Mouse (Mus musculus): Measurements from ENCODE around the gene Vcp. TPM values are rescaled to one million over a fixed set of nuclear protein-coding genes. Genes with fewer than 3 reads are reported as not detected.
A peak's percentile ranks its signal among the peaks of the same experiment; 100 is the strongest.

Gene Vcp
- total RNA-seq (2015; ENCODE audit: low replicate concordance) (68.3 and 73.9 TPM in 2 replicates), total RNA-seq (2017; ENCODE audit: low replicate concordance) (120 and 189 TPM in 2 replicates)

GRCm38 (mm10) chr4:43000141-43000986 is at the start of gene Vcp:
Gene Vcp, minus strand, starts transcription at chr4:43000507.
- peak; percentile 93 for ATAC-seq (replicated peaks; ENCODE audit: low FRiP score, poor library complexity, severe bottlenecking)

- 0 out of 2 replicates have a peak, but pooled peaks have one; percentile 53 for ATAC-seq (replicated peaks; ENCODE audit: low FRiP score, poor library complexity, severe bottlenecking)
Measured at GRCm38 (mm10) chr4:43047231-43047630, 46.9 kb upstream of the Vcp start.

- ATAC-seq (replicated peaks; ENCODE audit: low FRiP score, poor library complexity, severe bottlenecking): no peak
Measured at GRCm38 (mm10) chr4:43046607-43047006, 46.3 kb upstream of the Vcp start.

- peak; percentile 84 for ATAC-seq (replicated peaks; ENCODE audit: low FRiP score, poor library complexity, severe bottlenecking)
Measured at GRCm38 (mm10) chr4:43045659-43046302, 45.5 kb upstream of the Vcp start, which contains the start of gene Fam214b. Gene Fam214b, minus strand, starts transcription at chr4:43046220.

- ATAC-seq (replicated peaks; ENCODE audit: low FRiP score, poor library complexity, severe bottlenecking): no peak
Measured at GRCm38 (mm10) chr4:43045285-43045658, 45.0 kb upstream of the Vcp start.

GRCm38 (mm10) chr4:43044673-43045072 is 44.4 kb upstream of the Vcp start:
- ATAC-seq (replicated peaks; ENCODE audit: low FRiP score, poor library complexity, severe bottlenecking): no peak

GRCm38 (mm10) chr4:43043644-43044357 is 43.5 kb upstream of the Vcp start:
- ATAC-seq (replicated peaks; ENCODE audit: low FRiP score, poor library complexity, severe bottlenecking): no peak

GRCm38 (mm10) chr4:43040881-43041547 is 40.7 kb upstream of the Vcp start:
- no peak for ATAC-seq (replicated peaks; ENCODE audit: low FRiP score, poor library complexity, severe bottlenecking)

- ATAC-seq (replicated peaks; ENCODE audit: low FRiP score, poor library complexity, severe bottlenecking): peak; percentile 83
Measured at GRCm38 (mm10) chr4:43040114-43040572, 39.8 kb upstream of the Vcp start.

- no peak for ATAC-seq (replicated peaks; ENCODE audit: low FRiP score, poor library complexity, severe bottlenecking)
Measured at GRCm38 (mm10) chr4:43039609-43040008, 39.3 kb upstream of the Vcp start.

- peak; percentile 55 for ATAC-seq (replicated peaks; ENCODE audit: low FRiP score, poor library complexity, severe bottlenecking)
Measured at GRCm38 (mm10) chr4:43038567-43039495, 38.5 kb upstream of the Vcp start.

GRCm38 (mm10) chr4:43037860-43038566 is 37.7 kb upstream of the Vcp start:
- ATAC-seq (replicated peaks; ENCODE audit: low FRiP score, poor library complexity, severe bottlenecking): peak; percentile 76

GRCm38 (mm10) chr4:43036356-43036755 is 36.0 kb upstream of the Vcp start:
- no peak for ATAC-seq (replicated peaks; ENCODE audit: low FRiP score, poor library complexity, severe bottlenecking)

- no peak for ATAC-seq (replicated peaks; ENCODE audit: low FRiP score, poor library complexity, severe bottlenecking)
Measured at GRCm38 (mm10) chr4:43035851-43036250, 35.5 kb upstream of the Vcp start.

- no peak for ATAC-seq (replicated peaks; ENCODE audit: low FRiP score, poor library complexity, severe bottlenecking)
Measured at GRCm38 (mm10) chr4:43033481-43033880, 33.2 kb upstream of the Vcp start.

- ATAC-seq (replicated peaks; ENCODE audit: low FRiP score, poor library complexity, severe bottlenecking): no peak
Measured at GRCm38 (mm10) chr4:43032501-43032900, 32.2 kb upstream of the Vcp start.

GRCm38 (mm10) chr4:43031237-43031995 is 31.1 kb upstream of the Vcp start, which contains the start of gene Stoml2:
Gene Stoml2, minus strand, starts transcription at chr4:43031710.
- ATAC-seq (replicated peaks; ENCODE audit: low FRiP score, poor library complexity, severe bottlenecking): peak; percentile 94

All from erythroid progenitor cell, adult 5-6 weeks (primary cell).